Mouse (Mus musculus): ENCODE data around the gene Tmem59.

DNA sequence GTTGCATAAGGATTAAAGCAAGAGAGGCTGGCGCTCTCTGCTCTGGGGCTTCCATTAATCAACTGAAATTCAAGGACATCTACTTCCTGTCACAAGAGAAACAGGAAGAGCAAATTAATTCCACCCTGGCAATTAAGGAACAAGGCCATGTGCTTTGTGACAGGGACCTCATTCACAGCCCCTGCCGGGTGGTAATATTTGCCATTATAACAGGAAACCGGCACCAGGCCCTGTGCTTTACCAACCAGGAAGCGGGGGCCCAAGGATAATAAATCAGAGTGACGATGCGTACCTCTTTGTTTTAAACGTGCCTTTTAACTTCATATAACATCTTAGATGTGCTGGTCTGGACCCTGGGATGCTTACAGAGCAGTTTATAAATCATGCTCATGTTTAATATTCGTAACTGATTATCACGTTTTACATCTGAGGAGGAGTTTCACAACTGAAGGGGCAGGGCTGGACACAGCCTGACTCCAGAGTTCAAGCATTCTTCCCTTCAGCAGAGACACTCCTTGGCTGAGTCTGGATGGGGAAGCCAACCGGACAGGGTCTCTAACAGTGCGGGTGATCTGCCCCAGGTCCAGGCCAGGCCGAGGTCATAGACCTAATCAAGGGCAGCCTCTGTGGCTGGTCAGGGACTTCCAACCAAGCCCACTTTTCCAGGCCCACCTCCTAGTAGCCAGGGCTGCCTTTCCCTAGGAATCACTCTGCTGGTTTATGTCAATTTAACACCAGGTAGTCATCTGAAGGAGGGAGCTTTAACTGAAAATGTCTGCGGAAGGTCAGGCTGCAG, 38.2 kb upstream of the Tmem59 start:
- TF ChIP-seq CTCF (IDR thresholded peaks at IDR 0.05; ENCODE audit: low read depth, low read length) = no peak
- TF ChIP-seq POLR2A (IDR thresholded peaks at IDR 0.05; ENCODE audit: insufficient read depth, low read length) = no peak
